Mouse (Mus musculus) neural tube, embryonic 11.5 days (tissue): ENCODE results near the gene Sowahc. TPM values are rescaled to one million over a fixed set of nuclear protein-coding genes. Genes with fewer than 3 reads are reported as not detected.

ENCODE experiments used
- ATAC-seq: fragments of 200-750 bp; cut with Nextera tagmentation; 2 replicates; pipeline ENCODE4 v1.8.0; 2017; ENCODE audit warnings: moderate number of reproducible peaks, mild to moderate bottlenecking, moderate TSS enrichment, moderate library complexity; ENCODE audit not compliant: insufficient read depth, low FRiP score, low TSS enrichment
- DNase-seq: peaks from one replicate; pipeline ENCODE4 v3.0.0-alpha.2; 2015; ENCODE audit warnings: low spot score
- H3K27ac ChIP-seq: fragments of 300-500 bp; sonication (generic); 2 replicates; pipeline ENCODE4 v1.5.1; 2014; ENCODE audit warnings: low read depth, mild to moderate bottlenecking, low read length
- H3K27me3 ChIP-seq: fragments of 300-500 bp; sonication (generic); 2 replicates; pipeline ENCODE4 v1.6.1; 2014; ENCODE audit warnings: mild to moderate bottlenecking, low read length, mixed read lengths; ENCODE audit not compliant: control insufficient read depth, insufficient read depth
- H3K36me3 ChIP-seq: fragments of 300-500 bp; sonication (generic); 2 replicates; pipeline ENCODE4 v1.6.1; 2014; ENCODE audit warnings: mild to moderate bottlenecking, low read length, moderate library complexity, mixed read lengths; ENCODE audit not compliant: control insufficient read depth, insufficient read depth
- H3K4me1 ChIP-seq: fragments of 300-500 bp; sonication (generic); 2 replicates; pipeline ENCODE4 v1.6.1; 2014; ENCODE audit warnings: low read length, mixed read lengths; ENCODE audit not compliant: control insufficient read depth, insufficient read depth
- H3K4me2 ChIP-seq: fragments of 300-500 bp; sonication (generic); 2 replicates; pipeline ENCODE4 v1.6.1; 2014; ENCODE audit warnings: low read depth, mild to moderate bottlenecking, moderate library complexity
- H3K4me3 ChIP-seq: fragments of 300-500 bp; sonication (generic); 2 replicates; pipeline ENCODE4 v1.5.1; 2014; ENCODE audit warnings: low read depth, low read length
- H3K9ac ChIP-seq: fragments of 300-500 bp; sonication (generic); 2 replicates; pipeline ENCODE4 v1.6.1; 2014; ENCODE audit warnings: mild to moderate bottlenecking, low read length
- H3K9me3 ChIP-seq: fragments of 300-500 bp; sonication (generic); 2 replicates; pipeline ENCODE4 v1.6.1; 2016; ENCODE audit warnings: low read length; ENCODE audit not compliant: control insufficient read depth
- WGBS: fragments of 180-500 bp; shearing (Covaris S2); extraction: QIAGEN DNeasy Blood & Tissue Kit; methylation state at CpG from one replicate; pipeline ENCODE4 v1.1.7; 2014; 5-methylcytosine and 5-hydroxymethylcytosine counted together
- polyA plus RNA-seq: library from polyadenylated mRNA; unstranded; fragments of >200 nt; fragmentation: Nextera tagmentation; extraction: Ambion mirVana; gene quantifications from 2 replicates; pipeline ENCODE4 v1.2.1, GENCODE M21; 2014

The Sowahc gene
- polyA plus RNA-seq, result 13.0 and 13.6 TPM in 2 replicates

- peak within 1 kb of the TSS; percentile 80 for H3K9ac ChIP-seq
- 0 out of 2 replicates have a peak, but pooled peaks cover 3% of the 10 kb centered on the region for H3K4me1 ChIP-seq
- WGBS, result under 1% methylated on average over 84 of the region's 84 CpGs
- H3K27me3 ChIP-seq, result no peaks in the 10 kb centered on the region
- ATAC-seq (peak; percentile 95), DNase-seq (peak; percentile 97)
- H3K4me3 ChIP-seq, result peak within 1 kb of the TSS; percentile 75
- H3K27ac ChIP-seq, result peak within 1 kb of the TSS; percentile 87
- H3K4me2 ChIP-seq, result peak within 1 kb of the TSS; percentile 100
- H3K9me3 ChIP-seq, result no peaks in the 10 kb centered on the region
- H3K36me3 ChIP-seq, result no peaks in the 10 kb centered on the region
Observed at GRCm38 (mm10) chr10:59221473-59222270, at the start of gene Sowahc, which contains the start of gene Sept10. Gene Sowahc (plus strand): TSS chr10:59221953. Gene Sept10 (minus strand): TSS chr10:59221847.

GRCm38 (mm10) chr10:59172539-59172938, 49.2 kb upstream of the Sowahc start:
- H3K27me3 ChIP-seq, result no peaks in the 10 kb centered on the region
- ATAC-seq (no peak), DNase-seq (no peak)
- no peaks in the 10 kb centered on the region for H3K4me1 ChIP-seq
- H3K36me3 ChIP-seq, result no peaks in the 10 kb centered on the region
- no peak overlapping the region for H3K27ac ChIP-seq
- no peak overlapping the region for H3K4me3 ChIP-seq
- H3K4me2 ChIP-seq, result no peak overlapping the region
- H3K9me3 ChIP-seq, result no peaks in the 10 kb centered on the region
- no peak overlapping the region for H3K9ac ChIP-seq
- WGBS, result 96% methylated on average over 1 of the region's 1 CpGs

GRCm38 (mm10) chr10:59179620-59180019, 42.1 kb upstream of the Sowahc start:
- DNase-seq (no peak), ATAC-seq (no peak)
- H3K4me1 ChIP-seq, result no peaks in the 10 kb centered on the region
- 88% methylated on average over 3 of the region's 3 CpGs for WGBS
- H3K9ac ChIP-seq, result no peak overlapping the region
- H3K27ac ChIP-seq, result no peak overlapping the region
- no peaks in the 10 kb centered on the region; the same call in 1 of the 2 replicates for H3K36me3 ChIP-seq
- no peaks in the 10 kb centered on the region for H3K9me3 ChIP-seq
- H3K4me3 ChIP-seq, result no peak overlapping the region
- no peaks in the 10 kb centered on the region for H3K27me3 ChIP-seq
- H3K4me2 ChIP-seq, result no peak overlapping the region

GRCm38 (mm10) chr10:59182306-59182705, 39.4 kb upstream of the Sowahc start:
- Histone ChIP-seq H3K27ac (no peak overlapping the region), H3K4me3 (no peak overlapping the region), H3K4me2 (no peak overlapping the region), H3K9me3 (no peaks in the 10 kb centered on the region), H3K9ac (no peak overlapping the region), H3K27me3 (no peaks in the 10 kb centered on the region), H3K4me1 (no peaks in the 10 kb centered on the region), H3K36me3 (no peaks in the 10 kb centered on the region; the same call in 1 of the 2 replicates)
- ATAC-seq (no peak), DNase-seq (no peak)
- WGBS, result 70% methylated on average over 3 of the region's 3 CpGs

GRCm38 (mm10) chr10:59194891-59195290, 26.9 kb upstream of the Sowahc start:
- H3K4me2 ChIP-seq, result no peak overlapping the region
- WGBS, result 70% methylated on average over 5 of the region's 5 CpGs
- ATAC-seq (no peak), DNase-seq (peak; percentile 21)
- no peaks in the 10 kb centered on the region for H3K36me3 ChIP-seq
- H3K9ac ChIP-seq, result no peak overlapping the region
- H3K4me1 ChIP-seq, result no peaks in the 10 kb centered on the region
- no peak overlapping the region for H3K27ac ChIP-seq
- no peaks in the 10 kb centered on the region for H3K27me3 ChIP-seq
- H3K4me3 ChIP-seq, result no peak overlapping the region
- no peaks in the 10 kb centered on the region for H3K9me3 ChIP-seq

- H3K4me3 ChIP-seq, result no peak overlapping the region
- no peaks in the 10 kb centered on the region for H3K27me3 ChIP-seq
- no peaks in the 10 kb centered on the region for H3K9me3 ChIP-seq
- H3K36me3 ChIP-seq, result no peaks in the 10 kb centered on the region
- ATAC-seq (no peak), DNase-seq (no peak)
- H3K4me2 ChIP-seq, result no peak overlapping the region
- no peaks in the 10 kb centered on the region for H3K4me1 ChIP-seq
- 85% methylated on average over 3 of the region's 3 CpGs for WGBS
- H3K9ac ChIP-seq, result 0 out of 2 replicates have a peak overlapping the region, but pooled peaks have one; percentile 4
- H3K27ac ChIP-seq, result no peak overlapping the region
Observed at GRCm38 (mm10) chr10:59196763-59197162, 25.0 kb upstream of the Sowahc start.

GRCm38 (mm10) chr10:59200011-59200410, 21.7 kb upstream of the Sowahc start:
- Histone ChIP-seq H3K36me3 (no peaks in the 10 kb centered on the region), H3K9me3 (no peaks in the 10 kb centered on the region), H3K27ac (no peak overlapping the region), H3K4me3 (no peak overlapping the region), H3K4me2 (no peak overlapping the region), H3K9ac (no peak overlapping the region), H3K27me3 (no peaks in the 10 kb centered on the region), H3K4me1 (no peaks in the 10 kb centered on the region)
- ATAC-seq (no peak), DNase-seq (no peak)

- Histone ChIP-seq H3K27ac (peak overlapping the region; percentile 87), H3K27me3 (no peaks in the 10 kb centered on the region), H3K4me2 (peak overlapping the region; percentile 100), H3K36me3 (no peaks in the 10 kb centered on the region), H3K4me1 (0 out of 2 replicates have a peak, but pooled peaks cover 3% of the 10 kb centered on the region), H3K9ac (peak overlapping the region; percentile 80), H3K4me3 (peak overlapping the region; percentile 75), H3K9me3 (no peaks in the 10 kb centered on the region)
- no peak for DNase-seq
- ATAC-seq, result no peak
- 1% methylated on average over 39 of the region's 39 CpGs for WGBS
Observed at GRCm38 (mm10) chr10:59220824-59221472, 805 bp upstream of the Sowahc start.
